Mouse (Mus musculus) CD8-positive naive resting alpha-beta T cell, adult 2 months (primary cell): ENCODE data around the gene Adig.

ENCODE experiments used
- DNase-seq, 2 experiments: peaks; one replicate each; pipeline ENCODE4 v3.0.0; 2022; ENCODE audit warnings: low read depth in 2 of 2, low spot score in 2 of 2

Gene Adig

GRCm38 (mm10) chr2:158539433-158540305, 37.3 kb downstream of the Adig start:
- no peak for DNase-seq

DNA sequence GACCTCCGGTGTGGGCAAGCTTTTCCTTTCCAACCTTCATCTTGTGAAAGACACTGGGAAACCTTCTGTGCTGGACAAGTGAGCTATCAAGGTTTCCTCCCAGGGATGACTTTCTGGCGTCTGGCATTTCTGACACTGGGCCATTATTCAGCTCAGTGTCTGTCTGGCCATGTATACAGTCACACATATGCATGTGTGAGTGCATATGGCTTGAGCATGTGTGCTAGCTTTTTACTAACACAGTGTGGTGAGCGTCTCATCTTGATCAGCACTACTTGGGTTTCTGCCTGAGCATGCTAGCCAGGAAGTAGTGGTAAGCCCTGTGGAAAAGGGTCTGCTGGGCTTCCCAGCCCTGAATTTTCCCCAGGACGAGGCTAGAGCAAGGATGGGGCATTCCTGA, 38.9 kb downstream of the Adig start:
- no peak for DNase-seq

GRCm38 (mm10) chr2:158545266-158545665, 42.9 kb downstream of the Adig start:
- DNase-seq, result no peak

GRCm38 (mm10) chr2:158546751-158547150, 44.3 kb downstream of the Adig start:
- DNase-seq, result peak; percentile 57 to 61

GRCm38 (mm10) chr2:158550067-158550466, 47.7 kb downstream of the Adig start:
- DNase-seq, result peak; percentile 52 to 73

GRCm38 (mm10) chr2:158554366-158554765, 52.0 kb downstream of the Adig start:
- DNase-seq, result no peak

DNA sequence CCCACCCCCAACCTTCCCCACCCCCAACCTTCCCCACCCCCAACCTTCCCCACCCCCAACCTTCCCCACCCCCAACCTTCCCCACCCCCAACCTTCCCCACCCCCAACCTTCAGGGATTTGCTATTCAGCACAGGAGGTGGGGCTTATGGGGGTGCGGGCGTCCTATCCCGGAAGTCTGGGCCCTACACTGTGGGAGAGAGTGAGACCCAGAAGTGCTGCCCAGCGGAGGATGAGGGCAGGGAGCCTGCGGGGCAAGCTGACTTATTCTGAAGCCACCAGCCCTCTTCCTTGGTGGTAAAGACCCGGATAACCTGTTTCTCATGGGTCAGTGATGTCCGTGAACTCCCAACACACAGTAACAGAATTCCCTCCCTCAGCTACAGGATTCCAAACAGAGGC, 52.8 kb downstream of the Adig start:
- no peak for DNase-seq

- DNase-seq, result no peak
Observed at GRCm38 (mm10) chr2:158555812-158556211, 53.4 kb downstream of the Adig start.

DNA sequence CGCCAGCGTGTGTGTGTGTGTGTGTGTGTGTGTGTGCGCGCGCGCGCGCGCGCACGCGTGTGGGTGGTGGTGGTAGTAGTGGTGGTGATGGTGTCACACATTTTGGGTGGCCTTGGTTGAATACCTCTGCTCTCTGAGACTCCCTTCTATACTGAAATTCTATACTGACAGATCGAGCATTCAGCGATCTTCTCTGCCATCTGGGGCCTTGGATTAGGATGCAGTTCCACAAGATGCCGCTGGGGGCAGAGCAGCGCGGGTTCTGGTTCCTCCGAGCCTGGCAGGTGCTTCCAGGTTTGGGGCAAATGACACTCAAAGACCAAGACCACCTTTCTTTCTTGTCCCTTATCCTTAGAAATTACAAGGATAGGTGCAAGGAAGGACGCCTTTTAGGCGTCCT, 53.8 kb downstream of the Adig start:
- peak; percentile 65 to 75 for DNase-seq

DNA sequence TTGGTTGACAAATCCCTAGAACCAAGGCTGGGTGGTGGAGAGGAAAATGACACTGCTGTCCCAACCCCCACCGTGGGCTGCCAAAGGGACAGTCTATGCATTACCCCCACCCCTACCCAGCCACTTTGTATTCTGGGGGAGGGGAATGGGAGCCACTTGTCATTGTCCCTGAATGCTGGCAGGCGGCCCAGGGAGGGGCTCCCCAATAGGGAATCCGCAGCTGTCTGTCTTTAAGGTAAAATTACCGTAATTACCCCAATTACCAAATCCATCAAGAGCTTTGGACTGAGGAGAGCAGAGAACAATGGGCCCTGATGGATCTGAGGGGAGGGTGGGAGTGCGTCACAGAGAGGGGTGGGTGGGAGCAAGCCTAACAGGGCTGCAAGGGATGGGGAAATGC, 54.3 kb downstream of the Adig start:
- no peak for DNase-seq
